Mouse (Mus musculus) midbrain, embryonic 11.5 days (tissue): Measurements from ENCODE around the gene Sp1. TPM values are rescaled to one million over a fixed set of nuclear protein-coding genes. Genes with fewer than 3 reads are reported as not detected.

Source experiments
- ATAC-seq: fragments of 200-750 bp; cut with Nextera tagmentation; 2 replicates; pipeline ENCODE4 v1.8.0; 2017; ENCODE audit warnings: moderate TSS enrichment, moderate library complexity; ENCODE audit not compliant: low FRiP score
- DNase-seq: peaks from one replicate; pipeline ENCODE4 v3.0.0; 2015; ENCODE audit warnings: low spot score; ENCODE audit errors: missing footprints
- H3K27ac ChIP-seq: fragments of 300-500 bp; sonication (generic); 2 replicates; pipeline ENCODE4 v1.5.1; 2014; ENCODE audit warnings: low read depth, low read length
- H3K27me3 ChIP-seq: fragments of 300-500 bp; sonication (generic); 2 replicates; pipeline ENCODE4 v1.6.1; 2014; ENCODE audit warnings: mild to moderate bottlenecking, low read length, moderate library complexity, mixed read lengths; ENCODE audit not compliant: control insufficient read depth, insufficient read depth
- H3K36me3 ChIP-seq: fragments of 300-500 bp; sonication (generic); 2 replicates; pipeline ENCODE4 v1.6.1; 2014; ENCODE audit warnings: mild to moderate bottlenecking, low read length, moderate library complexity, mixed read lengths; ENCODE audit not compliant: control insufficient read depth, insufficient read depth
- H3K4me1 ChIP-seq: fragments of 300-500 bp; sonication (generic); 2 replicates; pipeline ENCODE4 v1.6.1; 2014; ENCODE audit warnings: low read length; ENCODE audit not compliant: control insufficient read depth, insufficient read depth
- H3K4me2 ChIP-seq: fragments of 300-500 bp; sonication (generic); 2 replicates; pipeline ENCODE4 v1.6.1; 2014; ENCODE audit warnings: mild to moderate bottlenecking, moderate library complexity
- H3K4me3 ChIP-seq: fragments of 300-500 bp; sonication (generic); 2 replicates; pipeline ENCODE4 v1.5.1; 2014; ENCODE audit warnings: low read depth, low read length
- H3K9ac ChIP-seq: fragments of 300-500 bp; sonication (generic); 2 replicates; pipeline ENCODE4 v1.6.1; 2014; ENCODE audit warnings: low read length
- H3K9me3 ChIP-seq: fragments of 300-500 bp; sonication (generic); 2 replicates; pipeline ENCODE4 v1.6.1; 2016; ENCODE audit warnings: low read length; ENCODE audit not compliant: control insufficient read depth
- WGBS: fragments of 180-500 bp; shearing (Covaris S2); extraction: QIAGEN DNeasy Blood & Tissue Kit; methylation state at CpG from one replicate; pipeline ENCODE4 v1.1.7; 2014; 5-methylcytosine and 5-hydroxymethylcytosine counted together
- polyA plus RNA-seq: library from polyadenylated mRNA; unstranded; fragments of >200 nt; fragmentation: Nextera tagmentation; extraction: Ambion mirVana; gene quantifications from 2 replicates; pipeline ENCODE4 v1.2.1, GENCODE M21; 2014

Gene Sp1
- polyA plus RNA-seq, 1 experiment from 2014 or later, result 11.2 TPM

- H3K36me3 ChIP-seq, result no peaks in the 10 kb centered on the region
- H3K4me1 ChIP-seq, result peaks cover 19% of the 10 kb centered on the region
- no peak for ATAC-seq
- no peak overlapping the region for H3K4me2 ChIP-seq
- H3K9me3 ChIP-seq, result no peaks in the 10 kb centered on the region
- peaks cover 7% of the 10 kb centered on the region for H3K27me3 ChIP-seq
- no peak overlapping the region for H3K27ac ChIP-seq
- WGBS, result 10% methylated on average over 13 of the region's 13 CpGs
- H3K9ac ChIP-seq, result no peak overlapping the region; the same call in 1 of the 2 replicates
- no peak overlapping the region for H3K4me3 ChIP-seq
- no peak for DNase-seq
Observed at GRCm38 (mm10) chr15:102369972-102370371, 36.0 kb upstream of the Sp1 start.

GRCm38 (mm10) chr15:102370727-102371126, 35.2 kb upstream of the Sp1 start:
- Histone ChIP-seq H3K36me3 (no peaks in the 10 kb centered on the region), H3K9me3 (no peaks in the 10 kb centered on the region), H3K4me3 (no peak overlapping the region), H3K9ac (no peak overlapping the region; the same call in 1 of the 2 replicates), H3K4me1 (peaks cover 18% of the 10 kb centered on the region), H3K4me2 (no peak overlapping the region), H3K27me3 (peaks cover 4% of the 10 kb centered on the region), H3K27ac (no peak overlapping the region)
- DNase-seq (no peak), ATAC-seq (no peak)
- 7% methylated on average over 10 of the region's 10 CpGs for WGBS

GRCm38 (mm10) chr15:102376453-102377162, 29.3 kb upstream of the Sp1 start:
- H3K27me3 ChIP-seq, result peaks cover 5% of the 10 kb centered on the region
- no peak overlapping the region for H3K27ac ChIP-seq
- ATAC-seq (peak; percentile 87), DNase-seq (peak; percentile 93)
- no peaks in the 10 kb centered on the region for H3K9me3 ChIP-seq
- H3K4me3 ChIP-seq, result peak overlapping the region; percentile 53
- H3K36me3 ChIP-seq, result no peaks in the 10 kb centered on the region
- H3K4me1 ChIP-seq, result peaks cover 10% of the 10 kb centered on the region
- H3K9ac ChIP-seq, result peak overlapping the region; percentile 65
- H3K4me2 ChIP-seq, result peak overlapping the region; percentile 98
- under 1% methylated on average over 42 of the region's 43 CpGs for WGBS

GRCm38 (mm10) chr15:102377163-102377543, 28.8 kb upstream of the Sp1 start:
- WGBS, result 0% methylated on average over 7 of the region's 7 CpGs
- Histone ChIP-seq H3K4me2 (peak overlapping the region; percentile 98), H3K9ac (peak overlapping the region; percentile 65), H3K9me3 (no peaks in the 10 kb centered on the region), H3K4me3 (peak overlapping the region; percentile 53), H3K27ac (no peak overlapping the region), H3K36me3 (no peaks in the 10 kb centered on the region), H3K27me3 (peaks cover 5% of the 10 kb centered on the region), H3K4me1 (peaks cover 10% of the 10 kb centered on the region)
- DNase-seq, result peak; percentile 98
- peak; percentile 67 for ATAC-seq

GRCm38 (mm10) chr15:102377810-102378262, 28.1 kb upstream of the Sp1 start:
- no peak for DNase-seq
- peaks cover 5% of the 10 kb centered on the region for H3K27me3 ChIP-seq
- no peaks in the 10 kb centered on the region for H3K36me3 ChIP-seq
- H3K27ac ChIP-seq, result no peak overlapping the region
- H3K4me2 ChIP-seq, result 0 out of 2 replicates have a peak overlapping the region, but pooled peaks have one; percentile 98
- peaks cover 10% of the 10 kb centered on the region for H3K4me1 ChIP-seq
- H3K4me3 ChIP-seq, result no peak overlapping the region
- ATAC-seq, result no peak
- H3K9ac ChIP-seq, result 0 out of 2 replicates have a peak overlapping the region, but pooled peaks have one; percentile 12
- WGBS, result 6% methylated on average over 10 of the region's 10 CpGs
- H3K9me3 ChIP-seq, result no peaks in the 10 kb centered on the region

GRCm38 (mm10) chr15:102381575-102381974, 24.4 kb upstream of the Sp1 start:
- ATAC-seq (peak; percentile 71), DNase-seq (peak; percentile 98)
- H3K36me3 ChIP-seq, result no peaks in the 10 kb centered on the region
- H3K4me3 ChIP-seq, result no peak overlapping the region
- no peak overlapping the region for H3K27ac ChIP-seq
- WGBS, result 3% methylated on average over 7 of the region's 7 CpGs
- peaks cover 6% of the 10 kb centered on the region for H3K4me1 ChIP-seq
- no peak overlapping the region for H3K4me2 ChIP-seq
- peaks cover 2% of the 10 kb centered on the region; the same call in 1 of the 2 replicates for H3K27me3 ChIP-seq
- H3K9me3 ChIP-seq, result no peaks in the 10 kb centered on the region
- H3K9ac ChIP-seq, result no peak overlapping the region

GRCm38 (mm10) chr15:102383671-102384070, 22.3 kb upstream of the Sp1 start:
- Histone ChIP-seq H3K4me3 (no peak overlapping the region), H3K27ac (no peak overlapping the region), H3K4me2 (no peak overlapping the region), H3K4me1 (no peaks in the 10 kb centered on the region), H3K9ac (no peak overlapping the region), H3K27me3 (no peaks in the 10 kb centered on the region), H3K9me3 (no peaks in the 10 kb centered on the region), H3K36me3 (no peaks in the 10 kb centered on the region)
- 93% methylated on average over 6 of the region's 6 CpGs for WGBS
- DNase-seq (no peak), ATAC-seq (no peak)

- Histone ChIP-seq H3K9ac (no peak overlapping the region), H3K4me3 (no peak overlapping the region), H3K9me3 (no peaks in the 10 kb centered on the region), H3K27me3 (no peaks in the 10 kb centered on the region; the same call in 1 of the 2 replicates), H3K27ac (no peak overlapping the region), H3K36me3 (no peaks in the 10 kb centered on the region), H3K4me2 (no peak overlapping the region), H3K4me1 (no peaks in the 10 kb centered on the region)
- 54% methylated on average over 9 of the region's 9 CpGs for WGBS
- ATAC-seq (no peak), DNase-seq (no peak)
Observed at GRCm38 (mm10) chr15:102386640-102387039, 19.3 kb upstream of the Sp1 start.

- WGBS, result 80% methylated on average over 3 of the region's 3 CpGs
- ATAC-seq, result no peak
- H3K4me1 ChIP-seq, result peaks cover 7% of the 10 kb centered on the region
- H3K36me3 ChIP-seq, result no peaks in the 10 kb centered on the region
- DNase-seq, result no peak
- no peaks in the 10 kb centered on the region; the same call in 1 of the 2 replicates for H3K27me3 ChIP-seq
- H3K9me3 ChIP-seq, result no peaks in the 10 kb centered on the region
- H3K4me3 ChIP-seq, result no peak overlapping the region
- no peak overlapping the region for H3K4me2 ChIP-seq
- no peak overlapping the region for H3K27ac ChIP-seq
- H3K9ac ChIP-seq, result no peak overlapping the region
Observed at GRCm38 (mm10) chr15:102388942-102389341, 17.0 kb upstream of the Sp1 start.
